ENCODE assay signal across 8 mouse cellular contexts in the genomic region with DNA sequence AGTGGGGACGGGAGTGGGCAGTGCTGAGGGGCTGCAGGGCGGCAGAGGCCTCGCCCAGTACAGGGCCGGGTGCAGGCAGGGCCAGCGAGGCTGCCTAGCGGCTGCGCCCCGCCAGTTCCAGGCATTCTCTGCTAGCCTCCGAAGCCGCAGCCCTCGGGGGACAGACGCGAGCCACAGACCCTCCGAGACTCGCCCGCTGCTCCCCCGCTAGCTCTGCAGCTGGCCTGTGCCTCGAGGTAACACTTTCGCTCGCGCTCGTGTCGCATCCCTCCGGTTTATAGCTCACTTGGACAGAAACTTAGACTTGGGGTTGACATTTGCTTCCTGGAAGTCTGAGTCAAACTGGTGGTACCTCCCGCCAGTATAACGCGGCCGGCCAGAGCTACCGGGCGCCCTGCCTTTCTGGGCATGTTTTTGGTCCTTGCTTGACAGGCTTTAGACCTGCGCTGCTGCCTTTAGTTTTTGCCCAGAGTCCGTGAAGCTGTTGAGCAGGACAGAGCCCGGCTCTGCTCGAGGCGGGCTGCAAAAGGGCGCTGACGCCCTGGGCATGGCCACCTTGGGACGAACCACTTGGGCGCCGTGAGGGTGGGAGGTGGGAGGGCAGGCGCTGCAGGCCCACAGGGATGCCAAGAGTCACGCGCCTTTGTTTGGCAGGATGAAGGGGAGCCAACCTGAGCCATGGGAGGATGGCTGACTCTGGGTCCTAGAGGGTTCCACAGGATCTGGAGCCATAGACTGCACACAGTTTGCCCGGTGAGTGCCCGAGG. TPM values are rescaled to one million over a fixed set of nuclear protein-coding genes. Genes with fewer than 3 reads are reported as not detected.
DNase-seq lines count a peak whose midpoint lies in the region; ATAC-seq and TF ChIP-seq lines count a peak whose summit lies in the region.

No protein-coding gene starts in this region.

- H3K36me3 ChIP-seq in liver, adult 2 months (ENCODE audit: control insufficient read depth, insufficient read depth, low read length) = peaks cover 6% of the 10 kb centered on the region
- H3K36me3 ChIP-seq in forebrain, embryonic 15.5 days = peaks cover 26% of the 10 kb centered on the region
- peaks cover 37% of the 10 kb centered on the region for H3K36me3 ChIP-seq in kidney, embryonic 15.5 days

- H3K79me2 ChIP-seq in liver, adult 2 months (ENCODE audit: control insufficient read depth, insufficient read depth, low read length) = peaks cover 6% of the 10 kb centered on the region; the same call in 1 of the 2 replicates

- TF ChIP-seq CTCF in liver, adult 2 months (IDR thresholded peaks at IDR 0.05; ENCODE audit: low read depth, low read length) = no peak

- WGBS in liver, adult 2 months = 86% methylated on average over 45 of the region's 45 CpGs
- WGBS in forebrain, embryonic 15.5 days = 82% methylated on average over 45 of the region's 45 CpGs
- 81% methylated on average over 45 of the region's 45 CpGs for WGBS in kidney, embryonic 15.5 days

- peak overlapping the region; percentile 99; the same call in 1 of the 2 replicates for H3K27ac ChIP-seq in liver, adult 2 months (replicated peaks; ENCODE audit: insufficient read depth, low read depth, low read length)
- peak overlapping the region; percentile 94 for H3K27ac ChIP-seq in forebrain, embryonic 15.5 days (replicated peaks)
- peak overlapping the region; percentile 92 for H3K27ac ChIP-seq in kidney, embryonic 15.5 days

- DNase-seq in liver, adult 2 months (ENCODE audit: extremely low read depth, low read depth, low spot score) = no peak
- DNase-seq in liver = no peak
- peak; percentile 5 for DNase-seq in brain, adult 2 months (ENCODE audit: low read depth, low spot score)
- DNase-seq in naive thymus-derived CD4-positive, alpha-beta T cell, adult 2 months (ENCODE audit: low read depth) = peak; percentile 37
- no peak for DNase-seq in left cerebral cortex, adult 8-10 months (ENCODE audit: low spot score in 2 of 2)
- no peak for DNase-seq in urinary bladder, adult 2 months (ENCODE audit: low spot score)

- no peaks in the 10 kb centered on the region for H3K27me3 ChIP-seq in liver, adult 2 months (ENCODE audit: control insufficient read depth, insufficient read depth, low read length)
- H3K27me3 ChIP-seq in forebrain, embryonic 15.5 days = no peaks in the 10 kb centered on the region
- no peaks in the 10 kb centered on the region for H3K27me3 ChIP-seq in kidney, embryonic 15.5 days

- no peak for TF ChIP-seq POLR2A in liver, adult 2 months (IDR thresholded peaks at IDR 0.05; ENCODE audit: extremely low read depth, insufficient read depth, low read length)

- H3K9ac ChIP-seq in liver, adult 2 months (ENCODE audit: low read depth, low read length) = no peak overlapping the region; the same call in 1 of the 2 replicates
- peak overlapping the region; percentile 67; the same call in 1 of the 2 replicates for H3K9ac ChIP-seq in forebrain, embryonic 15.5 days (replicated peaks)
- peak overlapping the region; percentile 61 for H3K9ac ChIP-seq in kidney, embryonic 15.5 days

- H3K4me2 ChIP-seq in forebrain, embryonic 15.5 days (replicated peaks) = peak overlapping the region; percentile 71
- peak overlapping the region; percentile 79 for H3K4me2 ChIP-seq in kidney, embryonic 15.5 days

- no peak overlapping the region for H3K4me3 ChIP-seq in liver, adult 2 months (ENCODE audit: insufficient read depth, low read depth, low read length)
- H3K4me3 ChIP-seq in forebrain, embryonic 15.5 days = peak overlapping the region; percentile 65
- peak overlapping the region; percentile 64 for H3K4me3 ChIP-seq in kidney, embryonic 15.5 days (replicated peaks)

- no peaks in the 10 kb centered on the region for H3K9me3 ChIP-seq in forebrain, embryonic 15.5 days
- no peaks in the 10 kb centered on the region for H3K9me3 ChIP-seq in kidney, embryonic 15.5 days (replicated peaks)

- peaks cover 8% of the 10 kb centered on the region for H3K4me1 ChIP-seq in liver, adult 2 months (ENCODE audit: control insufficient read depth, insufficient read depth, low read length)
- H3K4me1 ChIP-seq in forebrain, embryonic 15.5 days = peaks cover 58% of the 10 kb centered on the region
- H3K4me1 ChIP-seq in kidney, embryonic 15.5 days = peaks cover 57% of the 10 kb centered on the region

- no peak for ATAC-seq in forebrain, embryonic 15.5 days (replicated peaks)
- no peak for ATAC-seq in kidney, embryonic 15.5 days (replicated peaks; ENCODE audit: low FRiP score)

RNA-seq across cellular contexts. Expression of a gene that starts 0.8 kb away (rescaled TPM):
- total RNA-seq in liver, adult 2 months (2014; rRNA removed) = 5.1 and 7.7 TPM in 2 replicates
- polyA plus RNA-seq in liver, adult 2 months (2012; rRNA removed) = 10.0 and 10.4 TPM in 2 replicates
- 9.7 and 12.7 TPM in 2 replicates for polyA plus RNA-seq in forebrain, embryonic 15.5 days (2015; fragmentation: Nextera tagmentation; extraction: Ambion mirVana)
- 11.2 and 13.2 TPM in 2 replicates for polyA plus RNA-seq in kidney, embryonic 15.5 days (2015; fragmentation: Nextera tagmentation; extraction: Ambion mirVana)
- 1 to 10 TPM; 4.1 to 6.0 (median 5.5) TPM for total RNA-seq in left cerebral cortex, adult 8-10 months (2022)
- 18.4 and 21.5 TPM in 2 replicates for polyA plus RNA-seq in urinary bladder, adult 2 months (2012; rRNA removed)

RNA-seq across cellular contexts. Expression of a gene that starts 6.2 kb away (rescaled TPM):
- total RNA-seq in liver, adult 2 months (2014; rRNA removed) = 19.5 and 25.9 TPM in 2 replicates
- polyA plus RNA-seq in liver, adult 2 months (2012; rRNA removed) = 31.8 and 37.0 TPM in 2 replicates
- polyA plus RNA-seq in forebrain, embryonic 15.5 days (2015; fragmentation: Nextera tagmentation; extraction: Ambion mirVana) = 350 and 358 TPM in 2 replicates
- polyA plus RNA-seq in kidney, embryonic 15.5 days (2015; fragmentation: Nextera tagmentation; extraction: Ambion mirVana) = 95.1 and 111 TPM in 2 replicates
- total RNA-seq in left cerebral cortex, adult 8-10 months (2022) = 100 to 1,000 TPM; 124 to 159 (median 143) TPM
- 249 and 276 TPM in 2 replicates for polyA plus RNA-seq in urinary bladder, adult 2 months (2012; rRNA removed)

RNA-seq across cellular contexts. Expression of a gene that starts 7.3 kb away (rescaled TPM):
- under 0.01 and 0.07 TPM in 2 replicates for total RNA-seq in liver, adult 2 months (2014; rRNA removed)
- polyA plus RNA-seq in liver, adult 2 months (2012; rRNA removed) = 0.26 TPM in 2 replicates
- polyA plus RNA-seq in forebrain, embryonic 15.5 days (2015; fragmentation: Nextera tagmentation; extraction: Ambion mirVana) = 35.8 and 36.5 TPM in 2 replicates
- polyA plus RNA-seq in kidney, embryonic 15.5 days (2015; fragmentation: Nextera tagmentation; extraction: Ambion mirVana) = 15.4 and 17.0 TPM in 2 replicates
- 1 to 10 TPM; 6.8 to 9.1 (median 7.7) TPM for total RNA-seq in left cerebral cortex, adult 8-10 months (2022)
- 3.0 and 3.3 TPM in 2 replicates for polyA plus RNA-seq in urinary bladder, adult 2 months (2012; rRNA removed)

RNA-seq across cellular contexts. Expression of a gene that starts 23.9 kb away (rescaled TPM):
- total RNA-seq in liver, adult 2 months (2014; rRNA removed) = 6.9 and 11.6 TPM in 2 replicates
- 27.4 and 38.8 TPM in 2 replicates for polyA plus RNA-seq in liver, adult 2 months (2012; rRNA removed)
- polyA plus RNA-seq in forebrain, embryonic 15.5 days (2015; fragmentation: Nextera tagmentation; extraction: Ambion mirVana) = 33.0 and 34.9 TPM in 2 replicates
- polyA plus RNA-seq in kidney, embryonic 15.5 days (2015; fragmentation: Nextera tagmentation; extraction: Ambion mirVana) = 18.8 and 19.5 TPM in 2 replicates
- total RNA-seq in left cerebral cortex, adult 8-10 months (2022) = 10 to 100 TPM; 48.5 to 76.4 (median 64.1) TPM
- 21.2 and 30.5 TPM in 2 replicates for polyA plus RNA-seq in urinary bladder, adult 2 months (2012; rRNA removed)

RNA-seq across cellular contexts. Expression of a gene that starts 31.3 kb away (rescaled TPM):
- total RNA-seq in liver, adult 2 months (2014; rRNA removed) = 0.47 and 0.55 TPM in 2 replicates
- polyA plus RNA-seq in liver, adult 2 months (2012; rRNA removed) = 1.2 TPM in 2 replicates
- polyA plus RNA-seq in forebrain, embryonic 15.5 days (2015; fragmentation: Nextera tagmentation; extraction: Ambion mirVana) = 29.7 and 39.5 TPM in 2 replicates
- polyA plus RNA-seq in kidney, embryonic 15.5 days (2015; fragmentation: Nextera tagmentation; extraction: Ambion mirVana) = 5.7 and 6.1 TPM in 2 replicates
- total RNA-seq in left cerebral cortex, adult 8-10 months (2022) = 100 to 1,000 TPM; 328 to 363 (median 358) TPM
- 9.2 and 12.2 TPM in 2 replicates for polyA plus RNA-seq in urinary bladder, adult 2 months (2012; rRNA removed)

Comparison
In these comparisons a context has a peak if more than half of its experiments do, and no peak if none do; other contexts are left out.
1. DNase-seq: peak in brain, adult 2 months (single experiment) and naive thymus-derived CD4-positive, alpha-beta T cell, adult 2 months (single experiment); none in liver, adult 2 months (single experiment), liver (single experiment), left cerebral cortex, adult 8-10 months (0 of 2) and urinary bladder, adult 2 months (single experiment).
2. Peak in every context shown above with its lines, with median percentiles within 50 percentile points of each other: H3K27ac ChIP-seq.